Mouse (Mus musculus) erythroblast, embryonic 14.5 days (primary cell): ENCODE data around the gene Fen1.

Experiments used
- GATA1 ChIP-seq: IDR thresholded peaks from 2 replicates; pipeline ENCODE4 v1.6.1; 2012; ENCODE audit warnings: low read length, inconsistent platforms, mixed read lengths
- TAL1 ChIP-seq: IDR thresholded peaks from 3 replicates; pipeline ENCODE4 v1.6.1; 2012; ENCODE audit warnings: low read length, inconsistent platforms, mixed read lengths

DNA sequence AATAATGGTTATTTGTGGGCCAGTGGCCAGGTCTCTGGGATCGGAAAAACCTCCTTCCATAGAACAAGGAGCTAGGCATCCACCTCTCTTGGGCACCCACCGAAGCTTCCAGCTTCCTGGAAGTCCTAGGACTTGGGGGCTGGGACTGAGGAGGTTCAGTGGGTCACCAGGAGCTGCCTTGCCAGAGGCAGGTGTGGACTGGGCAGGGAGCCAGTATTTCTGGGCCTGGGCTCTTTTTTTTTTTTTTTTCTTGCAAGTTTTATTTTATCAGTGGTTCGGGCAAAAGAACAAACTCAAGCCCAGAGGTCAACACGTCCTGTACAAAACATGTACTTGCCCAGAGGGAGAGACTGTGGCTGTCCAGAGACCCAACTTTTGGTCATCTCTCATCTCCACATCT is 21.8 kb upstream of the Fen1 start:
- TF ChIP-seq TAL1 = no peak
- TF ChIP-seq GATA1 = no peak
